Mouse (Mus musculus) lung, postnatal 0 days (tissue): ENCODE data around the gene Hbb-y.

ENCODE experiments used
- CTCF ChIP-seq: IDR thresholded peaks from 2 replicates; pipeline ENCODE4 v1.5.1; 2016; ENCODE audit warnings: antibody characterized with exemption, mild to moderate bottlenecking
- EP300 ChIP-seq: IDR thresholded peaks from 2 replicates; pipeline ENCODE4 v1.6.1; 2016; ENCODE audit warnings: antibody characterized with exemption, mild to moderate bottlenecking, control low read depth

DNA sequence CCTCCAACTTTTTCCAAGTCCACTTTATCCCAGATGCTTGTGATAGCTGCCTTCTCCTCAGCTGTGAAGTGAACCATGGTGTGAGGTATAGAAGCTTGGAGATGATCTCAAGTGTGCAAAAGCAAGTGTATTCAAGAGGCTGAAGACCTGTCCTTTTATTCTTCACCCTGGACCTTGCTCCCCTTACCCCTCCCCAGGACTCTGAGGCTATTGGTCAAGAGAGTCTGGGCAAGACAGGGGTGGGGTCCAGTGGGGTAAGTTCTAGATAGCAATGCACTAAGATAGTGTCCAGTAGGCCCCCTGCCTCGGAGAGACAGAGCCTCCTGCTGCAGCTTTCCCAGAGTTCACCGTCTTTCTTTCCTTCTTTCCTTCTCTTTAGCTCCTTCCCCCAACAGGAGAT is 10.0 kb downstream of the Hbb-y start, which contains the start of gene Hbb-bh1:
- TF ChIP-seq CTCF (no peak), EP300 (no peak)
